Mouse (Mus musculus): ENCODE data around the gene Lhx4.

GRCm38 (mm10) chr1:155757621-155758020 lies 6.1 kb upstream of the Lhx4 start:
- TF ChIP-seq CTCF (conservative IDR thresholded peaks at IDR 0.05; ENCODE audit: low read length) (no peak), POU5F1 (IDR thresholded peaks at IDR 0.05; ENCODE audit: borderline replicate concordance, low read length) (no peak), NANOG (IDR thresholded peaks at IDR 0.05; ENCODE audit: borderline replicate concordance, low read length) (no peak)
